Mouse (Mus musculus) liver, adult 2 months (tissue): ENCODE measurements around the gene Tmem179. TPM values are rescaled to one million over a fixed set of nuclear protein-coding genes. Genes with fewer than 3 reads are reported as not detected.

Experiments used
- DNase-seq: peaks from one replicate; pipeline ENCODE4 v3.0.0-alpha.2; 2011; ENCODE audit warnings: low read depth, low spot score; ENCODE audit errors: extremely low read depth
- H3K27ac ChIP-seq: fragments of 200-500 bp; replicated peaks from 2 replicates; pipeline ENCODE4 v1.5.1; 2012; ENCODE audit warnings: low read depth, mild to moderate bottlenecking, control low read depth, inconsistent platforms, low read length; ENCODE audit not compliant: insufficient read depth
- H3K27me3 ChIP-seq: fragments of 200-500 bp; 2 replicates; pipeline ENCODE4 v1.6.1; 2012; ENCODE audit warnings: mild to moderate bottlenecking, moderate library complexity, low read length, inconsistent platforms; ENCODE audit not compliant: control insufficient read depth, insufficient read depth
- H3K36me3 ChIP-seq: fragments of 200-500 bp; 2 replicates; pipeline ENCODE4 v1.6.1; 2012; ENCODE audit warnings: low read length, inconsistent platforms; ENCODE audit not compliant: control insufficient read depth, insufficient read depth
- H3K4me1 ChIP-seq: fragments of 200-500 bp; 2 replicates; pipeline ENCODE4 v1.6.1; 2011; ENCODE audit warnings: low read length; ENCODE audit not compliant: control insufficient read depth, insufficient read depth
- H3K4me3 ChIP-seq: fragments of 200-500 bp; 2 replicates; pipeline ENCODE4 v1.5.1; 2011; ENCODE audit warnings: low read depth, mild to moderate bottlenecking, control low read depth, low read length, moderate library complexity; ENCODE audit not compliant: insufficient read depth
- H3K79me2 ChIP-seq: fragments of 200-500 bp; 2 replicates; pipeline ENCODE4 v1.6.1; 2012; ENCODE audit warnings: inconsistent platforms, mild to moderate bottlenecking, low read length, moderate library complexity; ENCODE audit not compliant: control insufficient read depth, insufficient read depth
- H3K9ac ChIP-seq: fragments of 200-500 bp; 2 replicates; pipeline ENCODE4 v1.6.1; 2012; ENCODE audit warnings: low read depth, mild to moderate bottlenecking, control low read depth, inconsistent platforms, low read length
- CTCF ChIP-seq: fragments of 200-500 bp; IDR thresholded peaks from 2 replicates; pipeline ENCODE4 v1.5.1; 2011; ENCODE audit warnings: low read depth, low read length, control low read depth
- POLR2A ChIP-seq: fragments of 200-500 bp; IDR thresholded peaks from 2 replicates; pipeline ENCODE4 v1.6.1; 2011; ENCODE audit warnings: low read length, control low read depth; ENCODE audit not compliant: insufficient read depth; ENCODE audit errors: extremely low read depth
- WGBS: fragments of 180-500 bp; shearing (Covaris S2); methylation state at CpG from one replicate; pipeline ENCODE4 v1.1.7; 2018; 5-methylcytosine and 5-hydroxymethylcytosine counted together
- polyA plus RNA-seq: library from polyadenylated mRNA; depleted of rRNA; stranded (reverse); fragments of >200 nt; gene quantifications from 2 replicates; pipeline ENCODE4 v1.2.3, GENCODE M21; 2012
- total RNA-seq: library from RNA; depleted of rRNA; stranded (reverse); fragments of >200 nt; gene quantifications from 2 replicates; pipeline ENCODE4 v1.2.3, GENCODE M21; 2014

The Tmem179 gene
- total and polyA plus RNA-seq, 2 experiments = not detected

DNA sequence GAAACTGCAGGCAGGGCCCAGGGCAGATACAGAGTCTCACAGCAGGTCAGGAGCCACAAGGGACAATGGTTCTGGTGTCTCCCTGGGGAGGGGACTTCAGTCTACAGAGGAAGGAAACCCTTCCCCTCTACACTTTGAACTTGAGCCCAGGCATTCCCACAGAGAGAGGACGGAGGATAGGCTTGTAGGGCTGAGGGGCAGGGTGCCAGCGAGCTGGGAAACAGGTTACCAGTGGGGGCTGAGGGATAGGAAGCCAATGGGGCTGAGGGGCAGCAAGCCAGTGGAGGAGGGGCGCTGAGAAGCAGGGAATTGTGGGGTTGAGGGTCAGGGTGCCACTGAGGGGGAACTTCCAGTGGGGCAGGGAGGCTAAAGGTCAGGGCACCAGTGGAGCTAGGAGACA, 42.7 kb upstream of the Tmem179 start:
- H3K36me3 ChIP-seq = no peaks in the 10 kb centered on the region
- no peaks in the 10 kb centered on the region for H3K27me3 ChIP-seq
- peak overlapping the region; percentile 85 for H3K27ac ChIP-seq
- peak overlapping the region; percentile 55 for H3K9ac ChIP-seq
- 15% methylated on average over 3 of the region's 3 CpGs for WGBS
- H3K4me3 ChIP-seq = peak overlapping the region; percentile 7; the same call in 1 of the 2 replicates
- H3K79me2 ChIP-seq = no peaks in the 10 kb centered on the region
- peaks cover 17% of the 10 kb centered on the region for H3K4me1 ChIP-seq
- TF ChIP-seq POLR2A (no peak), CTCF (no peak)
- DNase-seq = peak; percentile 64

GRCm38 (mm10) chr12:112557219-112557618, 40.7 kb upstream of the Tmem179 start:
- no peaks in the 10 kb centered on the region for H3K79me2 ChIP-seq
- no peaks in the 10 kb centered on the region for H3K36me3 ChIP-seq
- no peaks in the 10 kb centered on the region for H3K27me3 ChIP-seq
- H3K27ac ChIP-seq = no peak overlapping the region
- no peak overlapping the region for H3K9ac ChIP-seq
- WGBS = 94% methylated on average over 5 of the region's 5 CpGs
- no peak overlapping the region for H3K4me3 ChIP-seq
- DNase-seq = no peak
- no peak for TF ChIP-seq POLR2A
- no peak for TF ChIP-seq CTCF
- H3K4me1 ChIP-seq = peaks cover 17% of the 10 kb centered on the region

DNA sequence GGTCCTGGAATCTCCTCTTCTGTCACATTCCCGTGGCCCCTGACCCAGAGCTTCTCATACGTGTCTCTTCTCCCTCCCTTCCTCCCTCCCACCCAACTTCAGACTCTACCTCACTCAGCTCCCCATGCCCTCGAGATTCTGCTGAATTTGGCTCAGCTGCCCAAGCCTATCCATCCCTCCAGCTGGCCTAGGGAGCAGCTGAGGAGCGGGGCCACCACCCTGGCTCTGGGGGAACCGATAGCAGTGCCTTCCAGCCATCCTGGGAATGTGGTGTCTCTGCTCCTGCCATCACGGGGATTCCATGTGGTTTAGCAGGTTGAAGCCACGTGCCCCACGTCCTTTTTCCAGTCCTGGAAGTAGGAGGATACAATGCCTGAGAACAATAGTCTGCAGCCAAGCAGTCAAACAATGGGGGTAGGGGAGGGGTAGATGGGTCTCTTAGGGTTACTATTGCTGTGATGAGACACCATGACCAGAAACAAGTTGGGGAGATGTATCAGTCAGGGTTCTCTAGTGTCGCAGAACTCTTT, 40.0 kb upstream of the Tmem179 start:
- no peak overlapping the region for H3K9ac ChIP-seq
- 89% methylated on average over 9 of the region's 9 CpGs for WGBS
- H3K4me3 ChIP-seq = no peak overlapping the region
- no peak overlapping the region for H3K27ac ChIP-seq
- H3K27me3 ChIP-seq = no peaks in the 10 kb centered on the region
- H3K4me1 ChIP-seq = peaks cover 17% of the 10 kb centered on the region
- no peaks in the 10 kb centered on the region for H3K36me3 ChIP-seq
- DNase-seq = no peak
- no peaks in the 10 kb centered on the region for H3K79me2 ChIP-seq
- TF ChIP-seq POLR2A = no peak
- TF ChIP-seq CTCF = no peak

DNA sequence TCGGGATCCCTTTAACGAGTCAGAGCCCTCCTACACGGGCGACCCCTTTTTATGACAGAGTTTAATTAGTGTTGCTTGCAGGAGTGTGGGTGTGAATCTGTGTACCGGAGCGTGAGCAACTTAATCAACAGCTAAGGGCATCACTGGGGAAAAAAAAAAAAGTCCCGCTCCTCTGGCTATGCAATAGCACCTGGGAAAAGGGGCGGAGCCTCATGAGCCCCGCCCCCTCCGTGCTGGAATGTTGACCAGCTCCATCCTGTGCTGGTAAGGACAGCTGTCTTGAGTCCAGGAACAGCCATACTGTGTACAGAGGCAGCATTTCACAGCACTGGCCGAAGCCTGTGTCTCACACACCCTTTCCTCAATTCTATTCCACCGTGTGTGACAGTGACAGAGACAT, 38.4 kb upstream of the Tmem179 start:
- 36% methylated on average over 12 of the region's 12 CpGs for whole genome bisulfite sequencing
- TF ChIP-seq POLR2A = no peak
- TF ChIP-seq CTCF = no peak
- DNase-seq = no peak

GRCm38 (mm10) chr12:112552520-112552919, 36.0 kb upstream of the Tmem179 start:
- DNase-seq = no peak
- 66% methylated on average over 5 of the region's 5 CpGs for WGBS
- Histone ChIP-seq H3K79me2 (no peaks in the 10 kb centered on the region), H3K27ac (no peak overlapping the region), H3K36me3 (no peaks in the 10 kb centered on the region), H3K27me3 (no peaks in the 10 kb centered on the region), H3K4me3 (no peak overlapping the region), H3K4me1 (no peaks in the 10 kb centered on the region), H3K9ac (no peak overlapping the region)
- no peak for TF ChIP-seq POLR2A
- TF ChIP-seq CTCF = no peak

More for the DNA sequence above, 38.4 kb upstream of the Tmem179 start:
- H3K9ac ChIP-seq = no peak overlapping the region
- H3K4me3 ChIP-seq = no peak overlapping the region
- no peaks in the 10 kb centered on the region for H3K36me3 ChIP-seq
- no peak overlapping the region for H3K27ac ChIP-seq
- no peaks in the 10 kb centered on the region for H3K79me2 ChIP-seq
- H3K4me1 ChIP-seq = peaks cover 10% of the 10 kb centered on the region
- H3K27me3 ChIP-seq = no peaks in the 10 kb centered on the region

DNA sequence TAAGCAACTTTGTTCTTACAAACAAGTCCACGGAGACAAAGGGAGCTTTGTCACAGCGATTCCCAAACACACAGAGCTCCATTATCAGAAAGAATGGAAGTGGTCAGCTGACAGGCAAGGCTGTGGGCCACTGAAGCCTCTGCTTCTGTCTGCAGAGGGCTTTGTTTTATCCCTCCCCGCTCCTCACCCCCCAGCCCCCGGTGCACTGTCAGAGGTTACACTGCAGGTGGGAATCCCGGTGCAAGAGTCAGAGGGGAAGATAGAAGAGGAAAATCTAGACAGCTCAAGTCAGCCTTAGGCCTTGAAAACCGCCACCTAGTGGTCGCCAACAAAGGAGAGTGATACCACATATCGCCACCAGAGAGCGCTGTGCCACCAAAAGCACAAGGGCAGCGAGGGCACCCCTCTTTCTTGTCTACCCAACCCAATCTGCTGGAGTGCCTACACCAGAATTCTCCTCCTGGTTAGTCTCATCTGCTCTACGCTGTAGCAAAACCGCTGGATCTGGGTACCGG, 35.4 kb upstream of the Tmem179 start:
- Histone ChIP-seq H3K4me3 (no peak overlapping the region; the same call in 1 of the 2 replicates), H3K4me1 (no peaks in the 10 kb centered on the region), H3K79me2 (no peaks in the 10 kb centered on the region), H3K27ac (no peak overlapping the region), H3K9ac (no peak overlapping the region), H3K27me3 (no peaks in the 10 kb centered on the region), H3K36me3 (no peaks in the 10 kb centered on the region)
- WGBS = 9% methylated on average over 13 of the region's 13 CpGs
- no peak for TF ChIP-seq POLR2A
- TF ChIP-seq CTCF = peak; percentile 100
- peak; percentile 73 for DNase-seq
